Mouse (Mus musculus): ENCODE measurements around the gene Mrpl45. TPM values are rescaled to one million over a fixed set of nuclear protein-coding genes. Genes with fewer than 3 reads are reported as not detected.
A peak's percentile ranks its signal among the peaks of the same experiment; 100 is the strongest.
"Not testable (repeated sequence)": the region's sequence is repeated elsewhere in the genome, so short reads cannot be mapped to it uniquely, and the experiment has no call there.

Gene Mrpl45
- total RNA-seq (2018; cell fraction: chromatin; rRNA removed): 10 to 100 TPM in 22 of 26 experiments, 1 to 10 TPM in 4; 5.7 to 26.2 (median 13.2) TPM
- total RNA-seq (2018; cell fraction: cytosol; rRNA removed): 10 to 100 TPM; 13.7 to 35.9 (median 24.1) TPM
- 10 to 100 TPM in 19 of 26 experiments, 1 to 10 TPM in 7; 7.0 to 20.3 (median 13.1) TPM for total RNA-seq (2018; cell fraction: nucleus; rRNA removed)
- polyA plus RNA-seq (2018): 18.4 to 24.4 TPM (median 20.9 TPM) in 3 replicates

- peak within 1 kb of the TSS; percentile 72 for H3K4me3 ChIP-seq (ENCODE audit: inconsistent target)
- WGBS (ENCODE audit: missing documents): under 1% methylated on average over 50 of the region's 50 CpGs
- peak within 1 kb of the TSS; percentile 83 for H3K27ac ChIP-seq
- H3K79me2 ChIP-seq (ENCODE audit: inconsistent target): peaks cover 13% of the 10 kb centered on the region; the same call in 1 of the 2 replicates
- no peaks in the 10 kb centered on the region for H3K36me3 ChIP-seq (ENCODE audit: inconsistent target)
These were observed at the start of gene Mrpl45 for GRCm38 (mm10) chr11:97315504-97316503. Mrpl45 (plus strand) TSS chr11:97315716.

- WGBS (ENCODE audit: missing documents): 53% methylated on average over 1 of the region's 1 CpGs
- H3K4me3 ChIP-seq (ENCODE audit: inconsistent target); H3K36me3 ChIP-seq (ENCODE audit: inconsistent target); H3K27ac ChIP-seq: not testable (repeated sequence)
- peaks cover 100% of the 10 kb centered on the region for H3K79me2 ChIP-seq (ENCODE audit: inconsistent target)
These were observed 49.0 kb upstream of the Mrpl45 start for GRCm38 (mm10) chr11:97266544-97266943.

- peaks cover 100% of the 10 kb centered on the region for H3K79me2 ChIP-seq (ENCODE audit: inconsistent target)
- not testable (repeated sequence) for H3K27ac ChIP-seq; H3K4me3 ChIP-seq (ENCODE audit: inconsistent target); H3K36me3 ChIP-seq (ENCODE audit: inconsistent target)
- 70% methylated on average over 2 of the region's 2 CpGs for WGBS (ENCODE audit: missing documents)
These were observed 45.5 kb upstream of the Mrpl45 start for GRCm38 (mm10) chr11:97270004-97270403.

- 85% methylated on average over 4 of the region's 4 CpGs for WGBS (ENCODE audit: missing documents)
- no peaks in the 10 kb centered on the region for H3K36me3 ChIP-seq (ENCODE audit: inconsistent target)
- no peak overlapping the region for H3K27ac ChIP-seq
- no peak overlapping the region for H3K4me3 ChIP-seq (ENCODE audit: inconsistent target)
- peaks cover 100% of the 10 kb centered on the region for H3K79me2 ChIP-seq (ENCODE audit: inconsistent target)
These were observed 42.7 kb upstream of the Mrpl45 start for GRCm38 (mm10) chr11:97272835-97273234.

- Histone ChIP-seq H3K4me3 (ENCODE audit: inconsistent target) (no peak overlapping the region), H3K36me3 (ENCODE audit: inconsistent target) (no peaks in the 10 kb centered on the region), H3K27ac (no peak overlapping the region), H3K79me2 (ENCODE audit: inconsistent target) (peaks cover 100% of the 10 kb centered on the region)
- WGBS (ENCODE audit: missing documents): 80% methylated on average over 5 of the region's 5 CpGs
These were observed 41.9 kb upstream of the Mrpl45 start for GRCm38 (mm10) chr11:97273613-97274012.

GRCm38 (mm10) chr11:97274947-97275346 is 40.6 kb upstream of the Mrpl45 start:
- WGBS (ENCODE audit: missing documents): 95% methylated on average over 5 of the region's 6 CpGs
- not testable (repeated sequence) for H3K4me3 ChIP-seq (ENCODE audit: inconsistent target); H3K36me3 ChIP-seq (ENCODE audit: inconsistent target); H3K27ac ChIP-seq
- peaks cover 98% of the 10 kb centered on the region for H3K79me2 ChIP-seq (ENCODE audit: inconsistent target)

- Histone ChIP-seq H3K79me2 (ENCODE audit: inconsistent target) (peaks cover 94% of the 10 kb centered on the region), H3K27ac (no peak overlapping the region), H3K36me3 (ENCODE audit: inconsistent target) (no peaks in the 10 kb centered on the region), H3K4me3 (ENCODE audit: inconsistent target) (no peak overlapping the region)
- WGBS (ENCODE audit: missing documents): 89% methylated on average over 2 of the region's 2 CpGs
These were observed 40.2 kb upstream of the Mrpl45 start for GRCm38 (mm10) chr11:97275349-97275748.

- peaks cover 88% of the 10 kb centered on the region for H3K79me2 ChIP-seq (ENCODE audit: inconsistent target)
- H3K27ac ChIP-seq: no peak overlapping the region
- WGBS (ENCODE audit: missing documents): 93% methylated on average over 1 of the region's 1 CpGs
- H3K36me3 ChIP-seq (ENCODE audit: inconsistent target): no peaks in the 10 kb centered on the region
- H3K4me3 ChIP-seq (ENCODE audit: inconsistent target): no peak overlapping the region
These were observed 39.5 kb upstream of the Mrpl45 start for GRCm38 (mm10) chr11:97276019-97276418.

- no peak overlapping the region for H3K4me3 ChIP-seq (ENCODE audit: inconsistent target)
These were observed 38.4 kb upstream of the Mrpl45 start for GRCm38 (mm10) chr11:97277166-97277565.

GRCm38 (mm10) chr11:97278456-97278855 is 37.1 kb upstream of the Mrpl45 start:
- whole genome bisulfite sequencing (ENCODE audit: missing documents): 75% methylated on average over 6 of the region's 6 CpGs
- peak overlapping the region; percentile 76; the same call in 1 of the 2 replicates for H3K27ac ChIP-seq
- peak overlapping the region; percentile 88 for H3K4me3 ChIP-seq (ENCODE audit: inconsistent target)
- no peaks in the 10 kb centered on the region for H3K36me3 ChIP-seq (ENCODE audit: inconsistent target)
- H3K79me2 ChIP-seq (ENCODE audit: inconsistent target): peaks cover 63% of the 10 kb centered on the region

More at GRCm38 (mm10) chr11:97277166-97277565, 38.4 kb upstream of the Mrpl45 start:
- 98% methylated on average over 5 of the region's 5 CpGs for WGBS (ENCODE audit: missing documents)
- no peaks in the 10 kb centered on the region for H3K36me3 ChIP-seq (ENCODE audit: inconsistent target)
- H3K79me2 ChIP-seq (ENCODE audit: inconsistent target): peaks cover 76% of the 10 kb centered on the region
- no peak overlapping the region for H3K27ac ChIP-seq

- Histone ChIP-seq H3K4me3 (ENCODE audit: inconsistent target) (peak overlapping the region; percentile 88), H3K36me3 (ENCODE audit: inconsistent target) (no peaks in the 10 kb centered on the region), H3K27ac (peak overlapping the region; percentile 76), H3K79me2 (ENCODE audit: inconsistent target) (peaks cover 58% of the 10 kb centered on the region)
- WGBS (ENCODE audit: missing documents): 4% methylated on average over 11 of the region's 11 CpGs
These were observed 36.5 kb upstream of the Mrpl45 start for GRCm38 (mm10) chr11:97279040-97279404.

GRCm38 (mm10) chr11:97279405-97280215 is 35.9 kb upstream of the Mrpl45 start:
- Histone ChIP-seq H3K4me3 (ENCODE audit: inconsistent target) (peak overlapping the region; percentile 88), H3K36me3 (ENCODE audit: inconsistent target) (no peaks in the 10 kb centered on the region), H3K27ac (peak overlapping the region; percentile 76), H3K79me2 (ENCODE audit: inconsistent target) (peaks cover 52% of the 10 kb centered on the region)
- WGBS (ENCODE audit: missing documents): 2% methylated on average over 52 of the region's 64 CpGs

GRCm38 (mm10) chr11:97280216-97280861 is 35.2 kb upstream of the Mrpl45 start, which contains the start of gene Npepps:
Npepps (minus strand) TSS chr11:97280638.
- H3K27ac ChIP-seq: peak within 1 kb of the TSS; percentile 76
- under 1% methylated on average over 36 of the region's 83 CpGs for WGBS (ENCODE audit: missing documents)

GRCm38 (mm10) chr11:97282179-97282578 is 33.3 kb upstream of the Mrpl45 start:
- WGBS (ENCODE audit: missing documents): 87% methylated on average over 6 of the region's 6 CpGs
- no peaks in the 10 kb centered on the region for H3K36me3 ChIP-seq (ENCODE audit: inconsistent target)

More at GRCm38 (mm10) chr11:97280216-97280861, 35.2 kb upstream of the Mrpl45 start, which contains the start of gene Npepps:
- Histone ChIP-seq H3K4me3 (ENCODE audit: inconsistent target) (peak within 1 kb of the TSS; percentile 88), H3K79me2 (ENCODE audit: inconsistent target) (peaks cover 44% of the 10 kb centered on the region), H3K36me3 (ENCODE audit: inconsistent target) (no peaks in the 10 kb centered on the region)

More at GRCm38 (mm10) chr11:97282179-97282578, 33.3 kb upstream of the Mrpl45 start:
- Histone ChIP-seq H3K79me2 (ENCODE audit: inconsistent target) (peaks cover 26% of the 10 kb centered on the region), H3K4me3 (ENCODE audit: inconsistent target) (no peak overlapping the region), H3K27ac (no peak overlapping the region)

Measured in macrophage (primary cell).